Mouse (Mus musculus) layer of hippocampus, postnatal 36 days (tissue): Measurements from ENCODE around the gene Plcl2. TPM values are rescaled to one million over a fixed set of nuclear protein-coding genes. Genes with fewer than 3 reads are reported as not detected.
"Not testable (repeated sequence)": the region's sequence is repeated elsewhere in the genome, so short reads cannot be mapped to it uniquely, and the experiment has no call there.

Experiments
- DNase-seq, 2 experiments: peaks; one replicate each; pipeline ENCODE4 v3.0.0; 2022
- total RNA-seq, 2 experiments: library from RNA; stranded (reverse); gene quantifications; 2 replicates each; pipeline ENCODE4 v1.2.3; 2021

Plcl2 gene
- total RNA-seq, 2 experiments from 2014 or later = 60.0 to 63.7 TPM

DNA sequence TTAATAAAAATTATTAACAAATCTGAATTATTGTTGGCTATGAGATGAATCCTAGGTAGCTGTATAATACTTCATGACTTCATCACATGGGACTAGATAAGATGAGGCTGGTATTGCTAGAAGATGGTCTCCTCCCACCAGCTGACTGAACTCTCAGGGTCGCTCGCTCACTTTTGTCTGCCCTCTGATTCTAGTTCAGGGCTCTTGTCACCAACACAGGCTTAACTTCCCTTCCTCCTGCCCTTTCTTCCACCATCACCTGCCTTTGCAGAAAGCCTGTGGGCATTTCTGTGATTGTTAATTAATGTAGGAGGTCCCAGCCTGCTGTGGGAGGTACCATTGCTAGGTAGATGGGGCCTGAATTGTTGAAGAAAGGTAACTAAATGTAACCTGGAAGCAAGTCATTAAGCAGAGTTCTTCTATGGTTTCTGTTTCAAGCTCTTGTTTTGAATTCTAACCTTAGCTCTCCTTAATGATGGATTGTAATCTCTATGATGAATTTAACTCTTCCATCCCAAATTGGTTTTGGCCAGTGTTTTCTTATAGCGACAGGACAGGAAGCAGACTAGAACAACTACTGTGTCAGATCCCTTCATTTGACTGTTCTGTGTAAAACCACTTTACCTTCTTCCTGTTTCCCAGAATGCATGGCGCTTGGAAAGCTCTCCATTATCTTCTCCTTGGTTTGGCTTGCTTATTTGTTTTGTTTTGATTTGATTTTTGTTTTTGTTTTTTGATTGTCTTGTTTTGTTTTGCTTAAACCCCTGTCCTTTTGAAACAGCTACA, 27.4 kb downstream of the Plcl2 start:
- DNase-seq = no peak

DNA sequence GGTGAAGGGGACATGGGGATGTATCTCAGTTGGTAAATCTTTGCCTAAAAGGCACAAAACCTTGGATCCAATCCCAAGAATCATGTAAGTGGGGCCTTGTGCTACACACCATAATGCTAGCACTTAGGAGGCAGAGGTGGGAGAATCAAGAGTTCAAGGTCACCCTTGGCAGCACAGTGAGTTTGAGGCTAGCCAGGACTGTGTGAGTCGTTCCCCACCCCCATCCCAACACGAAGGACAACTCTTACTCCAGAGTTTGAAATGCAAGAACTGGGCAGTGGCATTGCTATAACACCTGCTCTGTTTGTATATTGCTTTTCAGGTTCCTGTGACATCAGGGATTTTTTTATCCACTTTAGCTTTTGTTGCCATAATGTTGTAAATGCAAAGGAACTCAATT, 28.6 kb downstream of the Plcl2 start:
- DNase-seq = no peak

DNA sequence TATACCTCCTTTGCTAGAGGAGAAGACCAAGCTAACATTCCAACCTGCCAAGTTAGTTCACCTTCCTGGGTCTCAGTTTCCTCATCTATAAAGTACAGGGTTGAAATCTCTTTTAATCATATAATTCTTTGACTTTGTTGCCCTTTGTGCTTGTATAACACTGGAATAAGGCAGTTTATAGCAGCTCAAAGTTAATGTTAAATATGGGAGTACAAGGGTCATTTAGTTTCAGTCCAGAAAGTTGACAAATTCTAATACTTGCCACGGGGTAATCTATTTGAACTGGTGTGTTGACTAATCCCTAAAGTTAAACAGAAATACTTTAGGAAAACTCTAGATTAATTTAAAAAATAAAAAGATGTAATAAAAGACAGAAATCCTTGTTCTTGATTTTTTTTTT, 35.7 kb downstream of the Plcl2 start:
- no peak for DNase-seq

DNA sequence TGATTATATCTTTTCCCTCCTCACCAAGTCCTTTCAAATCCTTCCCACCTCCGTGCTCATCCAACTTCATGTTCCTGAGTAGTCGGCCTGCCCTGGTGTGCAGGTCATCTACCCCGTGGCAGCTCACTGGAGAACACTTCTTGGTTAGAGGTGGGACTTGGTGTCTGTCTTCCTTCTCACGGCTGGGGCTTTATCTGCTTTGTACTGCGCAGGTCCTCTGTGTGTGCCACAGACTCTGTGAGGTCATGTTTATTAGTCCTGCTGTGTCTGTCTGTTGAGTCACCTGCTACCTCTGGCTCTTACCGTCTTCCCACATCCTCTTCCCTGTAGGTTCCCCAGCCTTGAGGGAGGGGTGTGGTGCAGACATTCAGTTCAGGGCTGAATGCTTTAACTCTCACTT, 36.1 kb downstream of the Plcl2 start:
- DNase-seq = no peak

DNA sequence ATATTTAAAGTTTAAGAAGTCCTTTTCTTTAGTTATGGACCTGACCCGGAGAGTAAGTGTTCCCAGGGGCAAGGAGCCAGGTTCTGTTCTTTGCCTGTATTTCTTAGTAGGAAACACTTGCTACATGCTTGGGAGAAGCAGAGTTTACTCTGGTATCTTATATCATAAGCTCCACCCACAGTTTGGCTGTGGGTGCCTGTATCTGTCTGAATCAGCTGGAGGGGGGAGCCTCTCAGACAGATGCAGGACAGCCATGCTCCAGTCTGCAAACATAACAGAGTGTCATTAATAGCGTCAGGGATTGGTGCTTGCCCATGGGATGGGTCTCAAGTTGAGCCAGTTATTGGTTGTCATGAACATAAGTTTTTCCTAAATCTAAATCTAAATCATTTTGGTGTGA, 42.9 kb downstream of the Plcl2 start:
- DNase-seq = no peak

DNA sequence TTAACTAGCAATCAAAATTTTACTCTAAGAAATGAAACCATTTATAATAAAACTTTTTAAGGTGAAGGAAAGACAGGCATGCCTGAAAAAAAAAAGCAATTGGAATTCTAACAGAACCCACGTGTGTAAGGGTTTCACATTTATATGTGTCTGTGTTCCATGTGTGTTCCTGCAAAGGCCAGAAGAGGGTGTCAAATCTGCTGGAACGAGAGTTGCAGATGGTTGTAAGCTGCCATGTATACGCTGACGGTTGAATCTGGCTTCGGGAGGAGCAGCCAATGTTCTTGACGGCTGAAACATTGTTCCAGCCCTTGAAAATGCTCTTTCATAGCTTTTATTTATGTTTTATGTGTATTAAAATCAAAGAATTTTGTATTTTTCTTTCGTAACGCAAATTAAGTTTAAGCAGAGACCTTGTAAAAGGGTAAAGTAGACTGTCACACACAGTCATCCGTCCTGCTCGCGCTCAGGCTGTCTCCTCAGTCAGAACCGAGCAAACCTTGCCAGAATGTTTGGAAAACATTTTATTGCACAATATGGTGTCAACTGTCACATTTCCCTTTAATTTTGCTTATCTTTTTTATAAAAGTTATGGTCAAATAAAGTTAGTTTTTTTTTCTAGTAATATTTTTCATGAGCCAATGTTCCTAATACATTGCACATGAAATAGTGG, 48.5 kb downstream of the Plcl2 start:
- DNase-seq = no peak

- DNase-seq = no peak
These were observed 49.0 kb downstream of the Plcl2 start for GRCm38 (mm10) chr17:50558239-50558625.

DNA sequence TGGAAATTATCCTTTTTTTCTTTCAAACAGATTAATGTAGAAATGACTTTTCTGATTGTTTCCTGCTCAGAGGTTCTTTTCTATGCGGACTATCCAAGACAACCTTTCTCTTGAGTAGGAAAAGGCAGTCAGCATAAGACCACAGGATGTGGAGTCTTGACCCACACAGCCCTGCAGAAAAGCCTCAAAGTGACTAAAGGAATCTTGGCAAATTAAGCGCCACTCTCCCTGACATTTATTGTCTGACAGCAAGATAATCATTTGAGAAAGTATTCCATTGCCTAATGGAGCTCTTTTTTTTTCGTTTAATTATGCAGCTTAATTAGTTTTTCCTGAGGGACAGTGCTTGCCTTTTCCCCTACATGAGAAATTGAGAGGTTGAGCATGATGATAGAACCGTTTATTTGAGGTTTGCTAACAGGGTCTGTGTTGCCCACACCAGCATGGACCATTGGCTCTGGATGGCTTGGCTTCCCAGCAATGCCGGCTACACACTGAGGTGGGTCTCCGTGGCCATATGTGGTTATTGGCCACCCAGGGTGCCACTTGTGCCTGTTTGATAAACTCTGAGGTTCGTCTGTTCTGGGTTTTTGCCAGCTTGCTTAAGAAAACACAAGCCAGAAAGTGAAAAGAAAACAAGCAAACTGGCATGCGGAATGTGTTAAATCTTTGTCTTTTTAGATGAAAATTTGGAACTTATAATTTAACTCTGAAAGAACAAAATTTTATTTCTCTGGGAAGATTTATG, 56.3 kb downstream of the Plcl2 start:
- DNase-seq = no peak

- DNase-seq = no peak
These were observed 59.6 kb downstream of the Plcl2 start for GRCm38 (mm10) chr17:50568846-50569245.

GRCm38 (mm10) chr17:50570228-50570627, 61.0 kb downstream of the Plcl2 start:
- DNase-seq = not testable (repeated sequence)

GRCm38 (mm10) chr17:50570681-50571398, 61.6 kb downstream of the Plcl2 start:
- no peak for DNase-seq

GRCm38 (mm10) chr17:50574161-50574560, 65.0 kb downstream of the Plcl2 start:
- no peak for DNase-seq

GRCm38 (mm10) chr17:50580416-50580815, 71.2 kb downstream of the Plcl2 start:
- no peak for DNase-seq

DNA sequence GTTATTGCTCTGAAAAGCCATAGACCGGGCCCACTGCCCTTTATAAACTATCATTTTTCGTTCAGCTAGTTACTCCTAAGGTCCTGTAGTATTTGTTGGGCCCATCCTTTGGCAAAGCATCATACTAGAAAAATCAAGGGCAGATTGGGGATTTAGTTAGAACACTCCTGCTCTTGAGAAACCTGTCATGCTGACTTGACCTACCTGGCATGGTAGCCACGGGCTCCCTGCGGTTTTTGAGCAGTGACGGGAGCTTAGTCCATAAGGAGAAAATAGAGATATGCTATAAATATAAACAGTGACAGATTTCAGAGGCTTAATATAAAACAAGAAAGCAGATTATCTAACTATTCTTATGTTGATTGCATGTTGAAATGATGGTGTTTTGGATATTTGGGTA, 77.6 kb downstream of the Plcl2 start:
- DNase-seq = no peak

DNA sequence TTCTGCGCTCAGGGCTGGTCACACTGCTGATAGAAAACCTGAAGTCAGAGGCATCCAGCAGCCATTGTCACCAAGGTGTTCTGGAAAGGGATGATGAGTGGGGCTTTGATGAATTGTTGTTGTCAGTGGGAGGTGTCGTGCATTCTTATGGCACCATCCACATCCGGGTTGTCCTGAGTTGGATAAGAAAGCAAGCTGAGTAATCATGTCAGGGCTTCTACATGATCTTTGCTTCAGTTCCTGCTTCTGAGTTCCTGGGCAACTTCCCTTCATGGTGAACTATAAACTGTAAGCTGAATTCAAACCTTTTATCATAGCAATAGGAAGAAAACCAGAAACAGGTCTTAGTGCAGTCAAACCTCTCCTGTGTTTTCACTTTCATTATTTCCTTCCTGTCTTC, 78.7 kb downstream of the Plcl2 start:
- DNase-seq = no peak

- DNase-seq = no peak
These were observed 91.0 kb downstream of the Plcl2 start for GRCm38 (mm10) chr17:50600178-50600577.

GRCm38 (mm10) chr17:50600696-50601095, 91.5 kb downstream of the Plcl2 start:
- no peak for DNase-seq

DNA sequence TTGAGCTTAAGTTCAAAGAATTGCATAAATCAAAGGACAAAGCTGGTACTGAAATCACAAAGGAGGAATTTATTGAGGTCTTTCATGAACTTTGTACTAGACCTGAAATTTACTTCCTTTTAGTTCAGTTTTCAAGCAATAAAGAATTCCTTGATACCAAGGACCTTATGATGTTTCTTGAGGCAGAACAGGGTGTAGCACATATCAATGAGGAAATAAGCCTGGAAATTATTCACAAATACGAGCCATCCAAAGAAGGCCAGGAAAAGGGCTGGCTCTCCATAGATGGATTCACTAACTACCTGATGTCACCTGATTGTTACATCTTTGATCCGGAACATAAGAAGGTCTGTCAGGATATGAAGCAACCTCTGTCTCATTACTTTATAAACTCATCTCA, 97.7 kb downstream of the Plcl2 start:
- DNase-seq = no peak

- DNase-seq = no peak
These were observed 100.7 kb downstream of the Plcl2 start for GRCm38 (mm10) chr17:50609908-50610307.

GRCm38 (mm10) chr17:50620794-50621537, 111.8 kb downstream of the Plcl2 start:
- DNase-seq = no peak

- DNase-seq = no peak
These were observed 112.8 kb downstream of the Plcl2 start for GRCm38 (mm10) chr17:50621996-50622395.

DNA sequence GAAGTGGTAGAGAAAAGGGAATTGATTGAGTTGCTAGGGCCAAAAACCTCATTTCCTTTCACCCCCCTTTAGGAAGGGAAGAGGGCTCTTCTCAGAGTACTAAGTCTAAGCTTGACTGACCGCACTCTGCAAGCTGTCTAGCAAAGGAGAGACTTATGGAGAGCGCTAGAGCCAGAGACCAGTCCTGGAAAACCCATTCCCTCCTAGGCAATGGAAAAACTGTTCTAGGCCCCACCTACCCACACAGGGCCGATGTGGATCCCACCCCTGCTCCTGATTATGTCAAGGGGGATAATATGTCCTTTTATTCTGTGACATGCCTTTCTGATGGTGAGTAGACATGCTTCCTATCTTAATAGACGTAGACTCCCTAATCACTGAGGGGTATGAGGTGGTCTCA, 116.4 kb downstream of the Plcl2 start:
- DNase-seq = no peak
